Comparison of ENCODE assay signal across 16 mouse cellular contexts in the genomic region with DNA sequence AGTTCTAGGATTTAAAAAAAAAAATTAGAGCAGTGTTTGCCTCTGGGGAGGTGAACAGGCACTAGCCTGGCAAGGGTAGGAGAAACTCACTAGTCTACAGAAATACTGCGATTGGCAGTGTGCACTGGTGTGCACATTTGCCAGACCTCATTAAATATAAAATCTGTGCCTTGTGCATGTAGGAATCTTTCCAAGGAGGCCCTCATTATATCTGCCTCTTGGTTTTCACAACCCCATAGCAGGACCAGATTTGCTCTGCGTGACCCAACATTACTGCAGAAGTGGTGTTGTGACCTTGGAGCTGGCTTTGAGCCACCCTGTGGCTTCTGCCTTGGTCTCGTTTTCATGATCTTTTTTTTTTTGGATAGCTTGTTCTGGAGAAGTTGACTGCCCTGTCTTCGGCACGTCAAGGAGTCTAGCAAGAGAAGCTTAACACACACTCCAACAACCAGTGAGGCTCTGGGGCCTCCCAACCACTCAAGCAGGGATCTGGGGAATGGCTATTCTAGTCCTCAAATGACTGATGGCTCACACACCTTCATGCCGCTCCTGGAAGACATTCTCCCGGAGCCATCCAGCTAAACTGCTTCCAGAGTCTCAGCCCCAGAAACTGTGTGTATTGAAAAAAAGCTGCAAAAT.
DNase-seq lines count a peak whose midpoint lies in the region; ATAC-seq and TF ChIP-seq lines count a peak whose summit lies in the region.
"Had no signal": no experiment of that assay in that cellular context is flagged by ENCODE, and none has a peak within 500 bp of the region (broad histone marks: within the 10 kb centered on the region; RNA-seq: fewer than 3 reads in every experiment).

No protein-coding gene starts in this region.

- H3K4me3 ChIP-seq in forebrain, postnatal 0 days (ENCODE audit: low read depth, low read length) = no peak overlapping the region
- H3K4me3 ChIP-seq: embryonic facial prominence, embryonic 13.5 days; heart, embryonic 10.5 days had no signal

- ATAC-seq in forebrain, postnatal 0 days = peak; percentile 83
- ATAC-seq: intestine, embryonic 16.5 days had no signal

- no peaks in the 10 kb centered on the region for H3K36me3 ChIP-seq in forebrain, postnatal 0 days (ENCODE audit: insufficient read depth)
- H3K36me3 ChIP-seq: embryonic facial prominence, embryonic 13.5 days; heart, embryonic 10.5 days had no signal

- no peak for TF ChIP-seq CTCF in forebrain, postnatal 0 days (IDR thresholded peaks at IDR 0.05; ENCODE audit: low read depth)

- H3K4me1 ChIP-seq in forebrain, postnatal 0 days (ENCODE audit: insufficient read depth) = no peaks in the 10 kb centered on the region
- H3K4me1 ChIP-seq: embryonic facial prominence, embryonic 13.5 days; heart, embryonic 10.5 days had no signal

- no peak overlapping the region for H3K4me2 ChIP-seq in forebrain, postnatal 0 days (ENCODE audit: low read depth)
- H3K4me2 ChIP-seq: embryonic facial prominence, embryonic 13.5 days had no signal

- H3K27ac ChIP-seq in forebrain, postnatal 0 days (ENCODE audit: low read depth, low read length) = peak overlapping the region; percentile 59; the same call in 1 of the 2 replicates
- H3K27ac ChIP-seq: embryonic facial prominence, embryonic 13.5 days; heart, embryonic 10.5 days had no signal

- H3K27me3 ChIP-seq in forebrain, postnatal 0 days (ENCODE audit: insufficient read depth, low read length) = no peaks in the 10 kb centered on the region
- H3K27me3 ChIP-seq: embryonic facial prominence, embryonic 13.5 days had no signal

- no peak overlapping the region for H3K9ac ChIP-seq in forebrain, postnatal 0 days
- H3K9ac ChIP-seq: embryonic facial prominence, embryonic 13.5 days had no signal

- H3K9me3 ChIP-seq in forebrain, postnatal 0 days (ENCODE audit: low read length) = no peaks in the 10 kb centered on the region
- H3K9me3 ChIP-seq: embryonic facial prominence, embryonic 13.5 days; heart, embryonic 10.5 days had no signal

- 59% methylated on average over 7 of the region's 7 CpGs for WGBS in forebrain, postnatal 0 days

- peak; percentile 15 to 31 for DNase-seq in adrenal gland, postnatal 36 days
- DNase-seq in adrenal gland, adult 18-20 months (ENCODE audit: low spot score in 2 of 2) = no peak
- DNase-seq in layer of hippocampus, postnatal 14 days (ENCODE audit: low spot score in 2 of 2) = peak; percentile 21 to 68
- DNase-seq in layer of hippocampus, postnatal 36 days = no peak
- DNase-seq in cerebellum, adult 18-20 months = peak; percentile 26 to 40
- DNase-seq in forebrain, postnatal 0 days = peak; percentile 73
- DNase-seq in lung, postnatal 10 days = no peak
- no peak for DNase-seq in spleen, postnatal 10 days (ENCODE audit: low spot score in 2 of 2)
- DNase-seq: heart, postnatal 4 days; layer of hippocampus, adult 9-11 months; liver; right cerebral cortex, postnatal 4 days; thymus, postnatal 14 days had no signal

Comparison
In these comparisons a context has a peak if more than half of its experiments do, and no peak if none do; other contexts are left out.
1. DNase-seq: peak in adrenal gland, postnatal 36 days (2 of 2), layer of hippocampus, postnatal 14 days (2 of 2), cerebellum, adult 18-20 months (2 of 2) and forebrain, postnatal 0 days (single experiment); none in adrenal gland, adult 18-20 months (0 of 2), layer of hippocampus, postnatal 36 days (0 of 2), lung, postnatal 10 days (single experiment) and spleen, postnatal 10 days (0 of 2).